Mouse (Mus musculus): ENCODE measurements around the gene Olfr1107. TPM values are rescaled to one million over a fixed set of nuclear protein-coding genes. Genes with fewer than 3 reads are reported as not detected.

The Olfr1107 gene
- not detected in 2 replicates for polyA plus RNA-seq (2014; fragmentation: Nextera tagmentation; extraction: Ambion mirVana)

GRCm38 (mm10) chr2:87075717-87076116, at the start of gene Olfr1107:
TSS of gene Olfr1107 (minus strand) at chr2:87075817.
- Histone ChIP-seq H3K4me2 (ENCODE audit: low read depth, severe bottlenecking) (no peak within 1 kb of the TSS), H3K36me3 (ENCODE audit: control insufficient read depth, insufficient read depth, low read length) (no peaks in the 10 kb centered on the region), H3K4me1 (ENCODE audit: control insufficient read depth, insufficient read depth, low read length) (no peaks in the 10 kb centered on the region), H3K27me3 (ENCODE audit: control insufficient read depth, insufficient read depth, low read length) (no peaks in the 10 kb centered on the region), H3K9ac (ENCODE audit: low read length) (no peak within 1 kb of the TSS), H3K27ac (replicated peaks; ENCODE audit: low read depth, low read length) (no peak within 1 kb of the TSS), H3K4me3 (ENCODE audit: low read depth, low read length) (no peak within 1 kb of the TSS), H3K9me3 (ENCODE audit: control insufficient read depth, low read length) (no peaks in the 10 kb centered on the region)
- 86% methylated on average over 1 of the region's 1 CpGs for WGBS
- DNase-seq (ENCODE audit: low spot score) = no peak
- ATAC-seq (ENCODE audit: insufficient number of reproducible peaks, low FRiP score, low TSS enrichment, low read depth) = no peak

- H3K27ac ChIP-seq (replicated peaks; ENCODE audit: low read depth, low read length) = no peak within 1 kb of the TSS
- H3K27me3 ChIP-seq (ENCODE audit: control insufficient read depth, insufficient read depth, low read length) = no peaks in the 10 kb centered on the region
- no peak within 1 kb of the TSS for H3K9ac ChIP-seq (ENCODE audit: low read length)
- H3K4me1 ChIP-seq (ENCODE audit: control insufficient read depth, insufficient read depth, low read length) = no peaks in the 10 kb centered on the region
- ATAC-seq (ENCODE audit: insufficient number of reproducible peaks, low FRiP score, low TSS enrichment, low read depth) = no peak
- H3K36me3 ChIP-seq (ENCODE audit: control insufficient read depth, insufficient read depth, low read length) = no peaks in the 10 kb centered on the region
- H3K4me3 ChIP-seq (ENCODE audit: low read depth, low read length) = no peak within 1 kb of the TSS
- H3K4me2 ChIP-seq (ENCODE audit: low read depth, severe bottlenecking) = no peak within 1 kb of the TSS
- no peaks in the 10 kb centered on the region for H3K9me3 ChIP-seq (ENCODE audit: control insufficient read depth, low read length)
- no peak for DNase-seq (ENCODE audit: low spot score)
These were observed 38.9 kb upstream of the Olfr1107 start, which contains the start of gene Olfr259 for GRCm38 (mm10) chr2:87114467-87114866. TSS of gene Olfr259 (minus strand) at chr2:87114567.

- WGBS = 88% methylated on average over 1 of the region's 1 CpGs
- H3K4me2 ChIP-seq (ENCODE audit: low read depth, severe bottlenecking) = no peak within 1 kb of the TSS
- no peak within 1 kb of the TSS for H3K4me3 ChIP-seq (ENCODE audit: low read depth, low read length)
- no peaks in the 10 kb centered on the region for H3K9me3 ChIP-seq (ENCODE audit: control insufficient read depth, low read length)
- H3K27ac ChIP-seq (replicated peaks; ENCODE audit: low read depth, low read length) = no peak within 1 kb of the TSS
- no peak for ATAC-seq (ENCODE audit: insufficient number of reproducible peaks, low FRiP score, low TSS enrichment, low read depth)
- H3K9ac ChIP-seq (ENCODE audit: low read length) = no peak within 1 kb of the TSS
- H3K4me1 ChIP-seq (ENCODE audit: control insufficient read depth, insufficient read depth, low read length) = no peaks in the 10 kb centered on the region
- H3K36me3 ChIP-seq (ENCODE audit: control insufficient read depth, insufficient read depth, low read length) = no peaks in the 10 kb centered on the region
- no peaks in the 10 kb centered on the region for H3K27me3 ChIP-seq (ENCODE audit: control insufficient read depth, insufficient read depth, low read length)
- no peak for DNase-seq (ENCODE audit: low spot score)
These were observed 20.3 kb upstream of the Olfr1107 start, which contains the start of gene Olfr1109 for GRCm38 (mm10) chr2:87095908-87096307. TSS of gene Olfr1109 (minus strand) at chr2:87096008.

- Histone ChIP-seq H3K4me1 (ENCODE audit: control insufficient read depth, insufficient read depth, low read length) (no peaks in the 10 kb centered on the region), H3K4me2 (ENCODE audit: low read depth, severe bottlenecking) (no peak within 1 kb of the TSS), H3K9me3 (ENCODE audit: control insufficient read depth, low read length) (no peaks in the 10 kb centered on the region), H3K27me3 (ENCODE audit: control insufficient read depth, insufficient read depth, low read length) (no peaks in the 10 kb centered on the region), H3K36me3 (ENCODE audit: control insufficient read depth, insufficient read depth, low read length) (no peaks in the 10 kb centered on the region), H3K9ac (ENCODE audit: low read length) (no peak within 1 kb of the TSS), H3K4me3 (ENCODE audit: low read depth, low read length) (no peak within 1 kb of the TSS), H3K27ac (replicated peaks; ENCODE audit: low read depth, low read length) (no peak within 1 kb of the TSS)
- WGBS = 73% methylated on average over 1 of the region's 1 CpGs
- ATAC-seq (ENCODE audit: insufficient number of reproducible peaks, low FRiP score, low TSS enrichment, low read depth) (no peak), DNase-seq (ENCODE audit: low spot score) (no peak)
These were observed 23.4 kb downstream of the Olfr1107 start, which contains the start of gene Olfr1106 for GRCm38 (mm10) chr2:87052173-87052572. TSS of gene Olfr1106 (minus strand) at chr2:87052273.

GRCm38 (mm10) chr2:87036431-87036830, 39.2 kb downstream of the Olfr1107 start, which contains the start of gene Olfr1105:
TSS of gene Olfr1105 (minus strand) at chr2:87036531.
- Histone ChIP-seq H3K4me2 (ENCODE audit: low read depth, severe bottlenecking) (no peak within 1 kb of the TSS), H3K36me3 (ENCODE audit: control insufficient read depth, insufficient read depth, low read length) (no peaks in the 10 kb centered on the region), H3K9ac (ENCODE audit: low read length) (no peak within 1 kb of the TSS), H3K4me1 (ENCODE audit: control insufficient read depth, insufficient read depth, low read length) (no peaks in the 10 kb centered on the region), H3K27me3 (ENCODE audit: control insufficient read depth, insufficient read depth, low read length) (no peaks in the 10 kb centered on the region), H3K9me3 (ENCODE audit: control insufficient read depth, low read length) (no peaks in the 10 kb centered on the region), H3K27ac (replicated peaks; ENCODE audit: low read depth, low read length) (no peak within 1 kb of the TSS), H3K4me3 (ENCODE audit: low read depth, low read length) (no peak within 1 kb of the TSS)
- ATAC-seq (ENCODE audit: insufficient number of reproducible peaks, low FRiP score, low TSS enrichment, low read depth) (no peak), DNase-seq (ENCODE audit: low spot score) (no peak)

- DNase-seq (ENCODE audit: low spot score) (no peak), ATAC-seq (ENCODE audit: insufficient number of reproducible peaks, low FRiP score, low TSS enrichment, low read depth) (no peak)
- 95% methylated on average over 1 of the region's 1 CpGs for WGBS
- no peak within 1 kb of the TSS for H3K4me3 ChIP-seq (ENCODE audit: low read depth, low read length)
- H3K27ac ChIP-seq (replicated peaks; ENCODE audit: low read depth, low read length) = no peak within 1 kb of the TSS
- H3K4me1 ChIP-seq (ENCODE audit: control insufficient read depth, insufficient read depth, low read length) = no peaks in the 10 kb centered on the region
- H3K9me3 ChIP-seq (ENCODE audit: control insufficient read depth, low read length) = no peaks in the 10 kb centered on the region
- no peaks in the 10 kb centered on the region for H3K36me3 ChIP-seq (ENCODE audit: control insufficient read depth, insufficient read depth, low read length)
- no peak within 1 kb of the TSS for H3K9ac ChIP-seq (ENCODE audit: low read length)
- no peaks in the 10 kb centered on the region for H3K27me3 ChIP-seq (ENCODE audit: control insufficient read depth, insufficient read depth, low read length)
- H3K4me2 ChIP-seq (ENCODE audit: low read depth, severe bottlenecking) = no peak within 1 kb of the TSS
These were observed 48.6 kb downstream of the Olfr1107 start, which contains the start of gene Olfr1104 for GRCm38 (mm10) chr2:87026980-87027379. TSS of gene Olfr1104 (minus strand) at chr2:87027080.

Other genes with a start within 250 kb of the Olfr1107 start
- not detected in 2 replicates for gene Olfr1095, start 224.1 kb downstream of the Olfr1107 start, polyA plus RNA-seq (2014; fragmentation: Nextera tagmentation; extraction: Ambion mirVana)
- gene Gm13723, start 201.0 kb downstream of the Olfr1107 start, polyA plus RNA-seq (2014; fragmentation: Nextera tagmentation; extraction: Ambion mirVana) = not detected in 2 replicates
- gene Olfr1097, start 183.6 kb downstream of the Olfr1107 start, polyA plus RNA-seq (2014; fragmentation: Nextera tagmentation; extraction: Ambion mirVana) = not detected in 2 replicates
- not detected in 2 replicates for gene Olfr1098, start 151.3 kb downstream of the Olfr1107 start, polyA plus RNA-seq (2014; fragmentation: Nextera tagmentation; extraction: Ambion mirVana)
- not detected in 2 replicates for gene Olfr1099, start 115.1 kb downstream of the Olfr1107 start, polyA plus RNA-seq (2014; fragmentation: Nextera tagmentation; extraction: Ambion mirVana)
- gene Olfr1100, start 95.9 kb downstream of the Olfr1107 start, polyA plus RNA-seq (2014; fragmentation: Nextera tagmentation; extraction: Ambion mirVana) = not detected in 2 replicates
- not detected in 2 replicates for gene Olfr1101, start 84.6 kb downstream of the Olfr1107 start, polyA plus RNA-seq (2014; fragmentation: Nextera tagmentation; extraction: Ambion mirVana)
- not detected in 2 replicates for gene Olfr1102, start 77.4 kb downstream of the Olfr1107 start, polyA plus RNA-seq (2014; fragmentation: Nextera tagmentation; extraction: Ambion mirVana)
- not detected in 2 replicates for gene Olfr1104, start 48.7 kb downstream of the Olfr1107 start, polyA plus RNA-seq (2014; fragmentation: Nextera tagmentation; extraction: Ambion mirVana)
- not detected in 2 replicates for gene Olfr1105, start 39.3 kb downstream of the Olfr1107 start, polyA plus RNA-seq (2014; fragmentation: Nextera tagmentation; extraction: Ambion mirVana)
- not detected in 2 replicates for gene Olfr1106, start 23.5 kb downstream of the Olfr1107 start, polyA plus RNA-seq (2014; fragmentation: Nextera tagmentation; extraction: Ambion mirVana)
- gene Olfr1109, start 20.2 kb upstream of the Olfr1107 start, polyA plus RNA-seq (2014; fragmentation: Nextera tagmentation; extraction: Ambion mirVana) = not detected in 2 replicates
- gene Olfr259, start 38.8 kb upstream of the Olfr1107 start, polyA plus RNA-seq (2014; fragmentation: Nextera tagmentation; extraction: Ambion mirVana) = not detected in 2 replicates
- not detected in 2 replicates for gene Olfr1110, start 64.5 kb upstream of the Olfr1107 start, polyA plus RNA-seq (2014; fragmentation: Nextera tagmentation; extraction: Ambion mirVana)
- gene Olfr1111, start 76.8 kb upstream of the Olfr1107 start, polyA plus RNA-seq (2014; fragmentation: Nextera tagmentation; extraction: Ambion mirVana) = not detected in 2 replicates
- not detected in 2 replicates for gene Olfr1112, start 112.0 kb upstream of the Olfr1107 start, polyA plus RNA-seq (2014; fragmentation: Nextera tagmentation; extraction: Ambion mirVana)
- gene Olfr1113, start 133.2 kb upstream of the Olfr1107 start, polyA plus RNA-seq (2014; fragmentation: Nextera tagmentation; extraction: Ambion mirVana) = not detected in 2 replicates
- gene Olfr1115, start 172.2 kb upstream of the Olfr1107 start, polyA plus RNA-seq (2014; fragmentation: Nextera tagmentation; extraction: Ambion mirVana) = not detected in 2 replicates
- not detected in 2 replicates for gene Olfr1116, start 191.7 kb upstream of the Olfr1107 start, polyA plus RNA-seq (2014; fragmentation: Nextera tagmentation; extraction: Ambion mirVana)
- gene Olfr1118, start 231.8 kb upstream of the Olfr1107 start, polyA plus RNA-seq (2014; fragmentation: Nextera tagmentation; extraction: Ambion mirVana) = not detected in 2 replicates